8 mouse cellular contexts compared by ENCODE assay signal in genomic region chr10:80298571-80299281, GRCm38 (mm10). TPM values are rescaled to one million over a fixed set of nuclear protein-coding genes. Genes with fewer than 3 reads are reported as not detected.
DNase-seq lines count a peak whose midpoint lies in the region; ATAC-seq and TF ChIP-seq lines count a peak whose summit lies in the region.

No protein-coding gene starts in this region.

- no peak for TF ChIP-seq CTCF in kidney, adult 2 months (conservative IDR thresholded peaks at IDR 0.05; ENCODE audit: insufficient read depth, insufficient read length, low read depth, low read length)

- ATAC-seq in kidney, embryonic 14.5 days (ENCODE audit: low FRiP score, low TSS enrichment) = peak; percentile 38; the same call in 1 of the 2 replicates
- peak; percentile 76 for ATAC-seq in midbrain, embryonic 15.5 days (replicated peaks)

- H3K4me3 ChIP-seq in kidney, embryonic 14.5 days (ENCODE audit: low read length) = peak overlapping the region; percentile 12; the same call in 1 of the 2 replicates
- H3K4me3 ChIP-seq in kidney, adult 2 months (ENCODE audit: insufficient read depth, low read depth, low read length) = no peak overlapping the region
- peak overlapping the region; percentile 67 for H3K4me3 ChIP-seq in midbrain, embryonic 15.5 days

- 5% methylated on average over 26 of the region's 26 CpGs for WGBS in kidney, embryonic 14.5 days
- WGBS in kidney, adult 2 months = 7% methylated on average over 26 of the region's 26 CpGs
- WGBS in midbrain, embryonic 15.5 days = 1% methylated on average over 26 of the region's 26 CpGs

- H3K9ac ChIP-seq in kidney, embryonic 14.5 days (ENCODE audit: low read depth, low read length) = peak overlapping the region; percentile 42; the same call in 1 of the 2 replicates
- H3K9ac ChIP-seq in midbrain, embryonic 15.5 days = peak overlapping the region; percentile 92

- TF ChIP-seq POLR2A in kidney, adult 2 months (IDR thresholded peaks at IDR 0.05; ENCODE audit: low read depth, low read length) = no peak

- peak overlapping the region; percentile 19; the same call in 1 of the 2 replicates for H3K4me2 ChIP-seq in kidney, embryonic 14.5 days (replicated peaks; ENCODE audit: low read depth, low read length)
- peak overlapping the region; percentile 98 for H3K4me2 ChIP-seq in midbrain, embryonic 15.5 days

- peaks cover 13% of the 10 kb centered on the region for H3K4me1 ChIP-seq in kidney, embryonic 14.5 days (ENCODE audit: control insufficient read depth, insufficient read depth, low read length)
- H3K4me1 ChIP-seq in kidney, adult 2 months (ENCODE audit: control insufficient read depth, insufficient read depth, low read length) = peaks cover 3% of the 10 kb centered on the region
- peaks cover 73% of the 10 kb centered on the region for H3K4me1 ChIP-seq in midbrain, embryonic 15.5 days

- H3K9me3 ChIP-seq in kidney, embryonic 14.5 days (ENCODE audit: control insufficient read depth, low read length) = no peaks in the 10 kb centered on the region
- H3K9me3 ChIP-seq in midbrain, embryonic 15.5 days = no peaks in the 10 kb centered on the region

- H3K36me3 ChIP-seq in kidney, embryonic 14.5 days (ENCODE audit: control insufficient read depth, insufficient read depth, low read length) = peaks cover 13% of the 10 kb centered on the region
- H3K36me3 ChIP-seq in kidney, adult 2 months (ENCODE audit: control insufficient read depth, insufficient read depth, low read length) = no peaks in the 10 kb centered on the region
- peaks cover 16% of the 10 kb centered on the region for H3K36me3 ChIP-seq in midbrain, embryonic 15.5 days (replicated peaks)

- H3K27ac ChIP-seq in kidney, embryonic 14.5 days (ENCODE audit: low read depth, low read length) = no peak overlapping the region
- H3K27ac ChIP-seq in kidney, adult 2 months (ENCODE audit: insufficient read depth, low read depth, low read length) = no peak overlapping the region
- peak overlapping the region; percentile 98 for H3K27ac ChIP-seq in midbrain, embryonic 15.5 days

- H3K27me3 ChIP-seq in kidney, embryonic 14.5 days (ENCODE audit: control insufficient read depth, insufficient read depth, low read length) = peaks cover 49% of the 10 kb centered on the region
- H3K27me3 ChIP-seq in kidney, adult 2 months (replicated peaks; ENCODE audit: control insufficient read depth, insufficient read depth, low read length) = no peaks in the 10 kb centered on the region
- H3K27me3 ChIP-seq in midbrain, embryonic 15.5 days (replicated peaks) = no peaks in the 10 kb centered on the region

- no peak for DNase-seq in kidney, adult 2 months
- peak; percentile 97 for DNase-seq in cerebellum, postnatal 14 days
- peak; percentile 87 to 92 for DNase-seq in frontal cortex, postnatal 14 days (ENCODE audit: low spot score in 2 of 2)
- DNase-seq in layer of hippocampus, adult 9-10 months (ENCODE audit: low spot score) = peak; percentile 68
- no peak for DNase-seq in urinary bladder, postnatal 36 days (ENCODE audit: low spot score in 2 of 2)
- DNase-seq in spleen, postnatal 36 days (ENCODE audit: low spot score in 2 of 2) = no peak

RNA-seq across cellular contexts. Expression of gene Apc2, which starts 2.9 kb away (rescaled TPM):
- polyA plus RNA-seq in kidney, embryonic 14.5 days (2014; fragmentation: Nextera tagmentation; extraction: Ambion mirVana) = 1.0 and 1.4 TPM in 2 replicates
- polyA plus RNA-seq in kidney, adult 2 months (2012; rRNA removed) = 0.74 and 0.95 TPM in 2 replicates
- polyA plus RNA-seq in midbrain, embryonic 15.5 days (2015; fragmentation: Nextera tagmentation; extraction: Ambion mirVana) = 223 and 247 TPM in 2 replicates

RNA-seq across cellular contexts. Expression of gene Rps15, which starts 6.5 kb away (rescaled TPM):
- polyA plus RNA-seq in kidney, embryonic 14.5 days (2014; fragmentation: Nextera tagmentation; extraction: Ambion mirVana) = 1,166 and 1,350 TPM in 2 replicates
- polyA plus RNA-seq in kidney, adult 2 months (2012; rRNA removed) = 1,371 and 1,777 TPM in 2 replicates
- 516 and 528 TPM in 2 replicates for polyA plus RNA-seq in midbrain, embryonic 15.5 days (2015; fragmentation: Nextera tagmentation; extraction: Ambion mirVana)

RNA-seq across cellular contexts. Expression of gene 2310011J03Rik, which starts 21.6 kb away (rescaled TPM):
- polyA plus RNA-seq in kidney, embryonic 14.5 days (2014; fragmentation: Nextera tagmentation; extraction: Ambion mirVana) = 36.1 and 40.5 TPM in 2 replicates
- polyA plus RNA-seq in kidney, adult 2 months (2012; rRNA removed) = 47.8 and 52.5 TPM in 2 replicates
- 25.4 and 28.0 TPM in 2 replicates for polyA plus RNA-seq in midbrain, embryonic 15.5 days (2015; fragmentation: Nextera tagmentation; extraction: Ambion mirVana)

RNA-seq across cellular contexts. Expression of gene Pcsk4, which starts 30.6 kb away (rescaled TPM):
- polyA plus RNA-seq in kidney, embryonic 14.5 days (2014; fragmentation: Nextera tagmentation; extraction: Ambion mirVana) = 6.2 and 8.1 TPM in 2 replicates
- 9.1 and 12.2 TPM in 2 replicates for polyA plus RNA-seq in kidney, adult 2 months (2012; rRNA removed)
- polyA plus RNA-seq in midbrain, embryonic 15.5 days (2015; fragmentation: Nextera tagmentation; extraction: Ambion mirVana) = 4.4 and 5.8 TPM in 2 replicates

RNA-seq across cellular contexts. Expression of gene Reep6, which starts 31.0 kb away (rescaled TPM):
- 5.6 and 7.1 TPM in 2 replicates for polyA plus RNA-seq in kidney, embryonic 14.5 days (2014; fragmentation: Nextera tagmentation; extraction: Ambion mirVana)
- polyA plus RNA-seq in kidney, adult 2 months (2012; rRNA removed) = 24.7 and 25.1 TPM in 2 replicates
- polyA plus RNA-seq in midbrain, embryonic 15.5 days (2015; fragmentation: Nextera tagmentation; extraction: Ambion mirVana) = 5.5 TPM in 2 replicates

Comparison
In these comparisons a context has a peak if more than half of its experiments do, and no peak if none do; other contexts are left out.
1. DNase-seq: peak in cerebellum, postnatal 14 days (2 of 2), frontal cortex, postnatal 14 days (2 of 2) and layer of hippocampus, adult 9-10 months (single experiment); none in kidney, adult 2 months (single experiment), urinary bladder, postnatal 36 days (0 of 2) and spleen, postnatal 36 days (0 of 2).
2. RNA of gene Apc2, which starts 2.9 kb away (polyA plus RNA-seq): 223 to 247 TPM in midbrain, embryonic 15.5 days; 1.0 to 1.4 TPM in kidney, embryonic 14.5 days and 0.74 to 0.95 TPM in kidney, adult 2 months; every median in the first group is over 10 times any median in the second.